Mouse (Mus musculus) heart, postnatal 0 days (tissue): ENCODE data around the gene Ly75. TPM values are rescaled to one million over a fixed set of nuclear protein-coding genes. Genes with fewer than 3 reads are reported as not detected.

ENCODE experiments used
- ATAC-seq: fragments of 200-750 bp; cut with Nextera tagmentation; 2 replicates; pipeline ENCODE4 v1.8.0; 2017; ENCODE audit warnings: low read depth, moderate number of reproducible peaks, moderate library complexity; ENCODE audit not compliant: insufficient read depth
- DNase-seq: peaks from one replicate; pipeline ENCODE4 v3.0.0-alpha.2; 2016; ENCODE audit warnings: low spot score
- H3K27ac ChIP-seq: fragments of 300-500 bp; sonication (generic); 2 replicates; pipeline ENCODE4 v1.5.1; 2014; ENCODE audit warnings: low read depth, mild to moderate bottlenecking
- H3K27me3 ChIP-seq: fragments of 300-500 bp; sonication (generic); 2 replicates; pipeline ENCODE4 v1.6.1; 2014; ENCODE audit warnings: low read length, mixed read lengths; ENCODE audit not compliant: control insufficient read depth, insufficient read depth
- H3K36me3 ChIP-seq: fragments of 300-500 bp; sonication (generic); replicated peaks from 2 replicates; pipeline ENCODE4 v1.6.1; 2014; ENCODE audit warnings: low read length, mixed read lengths; ENCODE audit not compliant: control insufficient read depth, insufficient read depth
- H3K4me1 ChIP-seq: fragments of 300-500 bp; sonication (generic); 2 replicates; pipeline ENCODE4 v1.6.1; 2014; ENCODE audit warnings: antibody characterized with exemption; ENCODE audit not compliant: control insufficient read depth, insufficient read depth
- H3K4me2 ChIP-seq: fragments of 300-500 bp; sonication (generic); 2 replicates; pipeline ENCODE4 v1.6.1; 2014; ENCODE audit warnings: low read depth, mild to moderate bottlenecking, low read length, moderate library complexity
- H3K4me3 ChIP-seq: fragments of 300-500 bp; sonication (generic); 2 replicates; pipeline ENCODE4 v1.5.1; 2014; ENCODE audit warnings: low read depth, low read length
- H3K9ac ChIP-seq: fragments of 300-500 bp; sonication (generic); replicated peaks from 2 replicates; pipeline ENCODE4 v1.6.1; 2014; ENCODE audit warnings: low read depth, low read length, mixed read lengths
- H3K9me3 ChIP-seq: fragments of 300-500 bp; sonication (generic); replicated peaks from 2 replicates; pipeline ENCODE4 v1.6.1; 2016; ENCODE audit warnings: low read length; ENCODE audit not compliant: control insufficient read depth
- CTCF ChIP-seq: IDR thresholded peaks from 2 replicates; pipeline ENCODE4 v1.5.1; 2016; ENCODE audit warnings: antibody characterized with exemption, control low read depth, low read depth
- EP300 ChIP-seq: IDR thresholded peaks from 2 replicates; pipeline ENCODE4 v1.6.1; 2016; ENCODE audit warnings: antibody characterized with exemption, low read depth
- WGBS: fragments of 180-500 bp; shearing (Covaris S2); extraction: QIAGEN DNeasy Blood & Tissue Kit; methylation state at CpG from one replicate; pipeline ENCODE4 v1.1.7; 2014; 5-methylcytosine and 5-hydroxymethylcytosine counted together
- polyA plus RNA-seq: library from polyadenylated mRNA; unstranded; fragments of >200 nt; fragmentation: Nextera tagmentation; extraction: Ambion mirVana; gene quantifications from 2 replicates; pipeline ENCODE4 v1.2.1, GENCODE M21; 2015
- total RNA-seq: library from RNA; depleted of rRNA; stranded (reverse); fragments of >200 nt; gene quantifications from 2 replicates; pipeline ENCODE4 v1.2.3, GENCODE M21; 2014; ENCODE audit warnings: low replicate concordance

Gene Ly75
- total and polyA plus RNA-seq, 2 experiments from 2014 or later, result 0.34 to 0.64 TPM

DNA sequence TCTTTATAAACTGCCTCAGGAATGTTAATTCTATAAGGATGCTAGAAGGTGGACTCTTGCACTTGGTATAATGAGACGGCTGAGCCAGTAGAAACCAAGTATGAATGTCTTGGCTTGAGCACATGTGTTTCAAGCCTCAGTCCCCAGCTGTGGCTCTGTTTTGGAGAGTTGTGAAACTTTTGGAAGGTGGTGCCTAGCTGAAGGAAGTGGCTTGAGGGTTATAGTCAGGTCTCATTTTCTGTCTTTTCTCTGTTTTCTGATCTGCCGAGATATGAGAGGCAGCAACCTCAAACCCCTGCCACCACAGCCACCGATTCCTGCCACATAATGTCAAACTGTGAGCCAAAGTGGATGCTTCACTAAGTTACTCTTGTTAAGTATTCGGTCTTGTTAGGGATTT is 104.5 kb downstream of the Ly75 start:
- ATAC-seq, result no peak
- Histone ChIP-seq H3K27ac (no peak overlapping the region), H3K4me2 (no peak overlapping the region), H3K36me3 (no peaks in the 10 kb centered on the region), H3K9ac (no peak overlapping the region), H3K9me3 (no peaks in the 10 kb centered on the region), H3K4me3 (no peak overlapping the region), H3K4me1 (0 out of 2 replicates have a peak, but pooled peaks cover 3% of the 10 kb centered on the region), H3K27me3 (no peaks in the 10 kb centered on the region)
- no peak for DNase-seq
- no peak for TF ChIP-seq CTCF
- no peak for TF ChIP-seq EP300
- 89% methylated on average over 4 of the region's 4 CpGs for WGBS

DNA sequence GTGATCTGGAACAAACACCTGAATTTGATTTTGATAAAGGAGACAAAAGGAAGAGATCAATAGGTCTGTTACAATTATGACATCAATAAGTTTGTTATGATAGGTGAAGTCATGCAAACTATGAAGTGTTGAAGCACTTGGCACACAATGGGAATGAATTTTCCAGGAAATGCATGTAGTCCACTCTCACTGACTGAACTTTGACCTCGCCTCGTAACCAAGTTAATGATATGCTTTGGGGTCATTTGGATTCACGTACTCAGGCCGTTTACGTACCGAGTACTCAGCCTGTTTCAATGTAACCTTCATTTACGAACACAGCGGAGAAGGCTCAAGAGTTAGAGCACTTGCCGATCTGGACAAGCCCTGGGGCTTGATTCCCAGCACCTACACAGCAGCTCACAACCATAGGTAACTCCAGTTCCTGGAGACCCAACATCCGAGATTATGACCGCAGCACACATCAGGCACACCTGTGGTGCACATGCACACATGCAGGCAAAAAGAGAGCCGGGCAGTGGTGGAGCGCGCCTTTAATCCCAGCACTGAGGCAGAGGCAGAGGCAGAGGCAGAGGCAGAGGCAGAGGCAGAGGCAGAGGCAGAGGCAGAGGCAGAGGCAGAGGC is 113.1 kb downstream of the Ly75 start:
- 91% methylated on average over 14 of the region's 14 CpGs for WGBS
- no peak for ATAC-seq

DNA sequence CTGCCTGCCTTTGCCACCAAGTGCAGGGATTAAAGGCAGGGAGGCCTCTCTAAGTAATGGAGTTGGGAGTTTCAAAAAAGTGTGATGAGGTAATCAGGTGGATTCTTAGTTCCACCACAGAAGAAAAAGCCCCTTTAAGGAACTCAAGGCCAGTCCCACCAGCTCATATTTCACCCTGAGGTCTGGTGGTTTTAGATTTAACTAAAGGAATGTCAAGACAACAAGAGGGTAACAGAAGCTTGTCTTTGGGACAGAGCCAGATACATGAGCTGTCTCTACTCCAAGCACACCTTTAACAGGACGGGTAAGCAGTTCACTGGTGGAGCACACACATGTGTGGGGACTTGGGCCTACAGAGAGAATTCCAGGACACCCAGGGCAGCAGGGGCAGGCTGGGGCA is 115.5 kb downstream of the Ly75 start:
- DNase-seq (no peak), ATAC-seq (peak; percentile 8; the same call in 1 of the 2 replicates)
- no peak overlapping the region for H3K4me2 ChIP-seq
- H3K36me3 ChIP-seq, result no peaks in the 10 kb centered on the region
- H3K27me3 ChIP-seq, result no peaks in the 10 kb centered on the region
- 50% methylated on average over 1 of the region's 1 CpGs for WGBS
- H3K9ac ChIP-seq, result no peak overlapping the region
- TF ChIP-seq EP300 (no peak), CTCF (no peak)
- H3K4me1 ChIP-seq, result no peaks in the 10 kb centered on the region
- no peaks in the 10 kb centered on the region for H3K9me3 ChIP-seq
- no peak overlapping the region for H3K27ac ChIP-seq
- H3K4me3 ChIP-seq, result no peak overlapping the region

More for the DNA sequence above, 113.1 kb downstream of the Ly75 start:
- no peak for DNase-seq
- Histone ChIP-seq H3K27me3 (no peaks in the 10 kb centered on the region), H3K36me3 (no peaks in the 10 kb centered on the region), H3K4me2 (no peak overlapping the region), H3K4me3 (no peak overlapping the region), H3K4me1 (no peaks in the 10 kb centered on the region), H3K27ac (no peak overlapping the region), H3K9me3 (no peaks in the 10 kb centered on the region), H3K9ac (no peak overlapping the region)
- TF ChIP-seq EP300, result no peak
- no peak for TF ChIP-seq CTCF

DNA sequence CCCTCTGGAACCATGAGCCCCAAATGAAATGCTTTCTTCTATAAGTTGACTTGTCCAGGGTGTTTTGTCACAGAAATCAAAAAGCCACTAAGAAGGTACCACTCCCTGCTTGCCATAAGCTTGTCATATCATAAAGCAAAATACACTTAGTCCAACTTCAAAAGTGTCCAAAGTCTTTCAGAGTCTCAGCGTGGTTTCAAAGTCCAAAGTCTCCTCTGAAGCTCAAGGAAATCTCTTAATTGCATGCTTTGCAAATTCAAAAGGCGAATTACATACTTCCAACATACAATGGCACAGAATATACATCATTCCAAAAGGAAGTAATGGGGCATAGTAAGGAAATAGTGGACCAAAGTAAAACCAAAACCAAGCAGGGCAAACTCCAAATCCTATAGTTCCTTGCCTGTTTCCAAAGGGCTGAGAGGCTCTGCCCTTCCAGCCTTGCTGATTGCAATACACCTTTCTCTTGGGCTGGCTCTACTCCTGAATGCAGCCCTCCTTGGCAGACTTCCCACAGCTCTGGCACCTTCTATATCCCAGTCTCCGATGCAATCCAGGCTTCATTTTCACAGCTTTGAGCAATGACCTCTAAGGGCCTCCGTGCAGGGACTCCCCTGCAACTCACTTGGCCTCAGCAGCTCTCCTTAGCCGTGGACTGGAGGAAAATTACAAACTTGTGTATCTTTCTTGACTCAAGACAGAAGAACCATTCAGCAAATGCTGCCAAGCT is 122.3 kb downstream of the Ly75 start:
- no peaks in the 10 kb centered on the region for H3K27me3 ChIP-seq
- 63% methylated on average over 5 of the region's 5 CpGs for WGBS
- H3K36me3 ChIP-seq, result no peaks in the 10 kb centered on the region
- 0 out of 2 replicates have a peak, but pooled peaks cover 3% of the 10 kb centered on the region for H3K9me3 ChIP-seq
- no peaks in the 10 kb centered on the region for H3K4me1 ChIP-seq
- no peak overlapping the region for H3K4me3 ChIP-seq
- 0 out of 2 replicates have a peak, but pooled peaks have one; percentile 49 for ATAC-seq
- no peak overlapping the region for H3K27ac ChIP-seq
- DNase-seq, result no peak
- H3K4me2 ChIP-seq, result no peak overlapping the region
- no peak overlapping the region for H3K9ac ChIP-seq
- TF ChIP-seq EP300, result no peak
- TF ChIP-seq CTCF, result no peak

DNA sequence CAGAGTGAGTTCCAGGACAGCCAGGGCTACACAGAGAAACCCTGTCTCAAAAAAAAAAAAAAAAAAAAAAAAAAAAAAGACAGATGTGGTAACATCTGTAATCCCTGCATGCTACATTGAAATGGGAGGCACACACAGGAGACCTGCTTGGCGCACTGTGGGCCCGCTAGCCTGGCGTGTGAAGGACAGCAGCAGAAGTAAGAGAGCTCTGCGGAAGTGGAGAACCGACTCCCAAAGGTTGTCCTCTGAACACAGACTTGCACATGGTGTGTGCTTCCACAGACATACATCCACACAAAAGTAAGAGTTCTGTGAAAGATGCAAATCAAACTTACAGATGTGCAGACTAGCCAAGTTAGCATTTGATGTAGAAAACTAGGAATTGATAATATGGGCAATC is 123.9 kb downstream of the Ly75 start:
- 97% methylated on average over 5 of the region's 5 CpGs for WGBS
- H3K4me3 ChIP-seq, result no peak overlapping the region
- TF ChIP-seq CTCF, result no peak
- no peak for TF ChIP-seq EP300
- H3K4me2 ChIP-seq, result no peak overlapping the region
- no peaks in the 10 kb centered on the region for H3K27me3 ChIP-seq
- ATAC-seq (no peak), DNase-seq (no peak)
- 0 out of 2 replicates have a peak, but pooled peaks cover 3% of the 10 kb centered on the region for H3K9me3 ChIP-seq
- H3K36me3 ChIP-seq, result no peaks in the 10 kb centered on the region
- no peaks in the 10 kb centered on the region for H3K4me1 ChIP-seq
- no peak overlapping the region for H3K27ac ChIP-seq
- no peak overlapping the region for H3K9ac ChIP-seq
